Mouse (Mus musculus) liver, embryonic 14.5 days (tissue): ENCODE results near the gene Pik3ap1. TPM values are rescaled to one million over a fixed set of nuclear protein-coding genes. Genes with fewer than 3 reads are reported as not detected.
"Not testable (repeated sequence)": the region's sequence is repeated elsewhere in the genome, so short reads cannot be mapped to it uniquely, and the experiment has no call there.

Source experiments
- ATAC-seq: fragments of 200-750 bp; cut with Nextera tagmentation; 2 replicates; pipeline ENCODE4 v1.8.0; 2017; ENCODE audit warnings: moderate number of reproducible peaks, mild to moderate bottlenecking, moderate library complexity; ENCODE audit not compliant: insufficient read depth
- DNase-seq, 3 experiments: peaks; one replicate each; pipeline ENCODE4 v3.0.0-alpha.2; 2012 to 2013; ENCODE audit warnings: low read depth in 3 of 3, low spot score in 3 of 3
- H3K27ac ChIP-seq: fragments of 300-500 bp; sonication (generic); 2 replicates; pipeline ENCODE4 v1.5.1; 2014; ENCODE audit warnings: moderate library complexity, mild to moderate bottlenecking, control low read depth, inconsistent platforms
- H3K27me3 ChIP-seq: fragments of 300-500 bp; sonication (generic); 2 replicates; pipeline ENCODE4 v1.6.1; 2014; ENCODE audit warnings: mild to moderate bottlenecking, low read length, moderate library complexity; ENCODE audit not compliant: control insufficient read depth, insufficient read depth
- H3K36me3 ChIP-seq: fragments of 300-500 bp; sonication (generic); replicated peaks from 2 replicates; pipeline ENCODE4 v1.6.1; 2014; ENCODE audit warnings: low read depth; ENCODE audit not compliant: control insufficient read depth, insufficient read depth
- H3K4me1 ChIP-seq, 2 experiments: fragments of 200-500 bp in 1 of 2; fragments of 300-500 bp in 1 of 2; sonication (generic) in 1 of 2; replicated peaks; 2 replicates each; pipeline ENCODE4 v1.6.1; 2012 to 2014; ENCODE audit warnings: antibody characterized with exemption in 1 of 2, inconsistent platforms in 1 of 2, low read length in 1 of 2; ENCODE audit not compliant: control insufficient read depth in 2 of 2, insufficient read depth in 2 of 2
- H3K4me2 ChIP-seq: fragments of 300-500 bp; sonication (generic); 2 replicates; pipeline ENCODE4 v1.6.1; 2014; ENCODE audit warnings: low read depth, mild to moderate bottlenecking, control low read depth, moderate library complexity
- H3K4me3 ChIP-seq, 2 experiments: fragments of 200-500 bp in 1 of 2; fragments of 300-500 bp in 1 of 2; sonication (generic) in 1 of 2; 2 replicates each; pipeline ENCODE4 v1.5.1; 2012 to 2014; ENCODE audit warnings: low read depth in 2 of 2, low read length in 2 of 2, mild to moderate bottlenecking in 2 of 2, control low read depth in 1 of 2, inconsistent platforms in 1 of 2, moderate library complexity in 1 of 2; ENCODE audit not compliant: insufficient read depth in 1 of 2
- H3K9ac ChIP-seq: fragments of 300-500 bp; sonication (generic); replicated peaks from 2 replicates; pipeline ENCODE4 v1.6.1; 2014; ENCODE audit warnings: mild to moderate bottlenecking, control low read depth, moderate library complexity
- H3K9me3 ChIP-seq: fragments of 300-500 bp; sonication (generic); 2 replicates; pipeline ENCODE4 v1.6.1; 2016; ENCODE audit warnings: low read length, mixed read lengths; ENCODE audit not compliant: control insufficient read depth
- CTCF ChIP-seq: IDR thresholded peaks from 2 replicates; pipeline ENCODE4 v1.5.1; 2016; ENCODE audit warnings: antibody characterized with exemption, low read depth, control low read depth
- EP300 ChIP-seq: IDR thresholded peaks from 2 replicates; pipeline ENCODE4 v1.6.1; 2016; ENCODE audit warnings: antibody characterized with exemption, low read depth
- WGBS: fragments of 180-500 bp; shearing (Covaris S2); extraction: QIAGEN DNeasy Blood & Tissue Kit; methylation state at CpG from one replicate; pipeline ENCODE4 v1.1.7; 2014; ENCODE audit not compliant: insufficient replicate concordance; 5-methylcytosine and 5-hydroxymethylcytosine counted together
- polyA plus RNA-seq, 2 experiments: library from polyadenylated mRNA; depleted of rRNA in 1 of 2; stranded (reverse) in 1 of 2; unstranded in 1 of 2; fragments of >200 nt; fragmentation: Nextera tagmentation in 1 of 2; extraction: Ambion mirVana in 1 of 2; gene quantifications; 2 replicates each; pipeline versions ENCODE4 v1.2.1 to v1.2.3; 2012 to 2014

The Pik3ap1 gene
- polyA plus RNA-seq (2012; rRNA removed) (3.0 and 3.8 TPM in 2 replicates), polyA plus RNA-seq (2014; fragmentation: Nextera tagmentation; extraction: Ambion mirVana) (4.9 and 5.8 TPM in 2 replicates)

DNA sequence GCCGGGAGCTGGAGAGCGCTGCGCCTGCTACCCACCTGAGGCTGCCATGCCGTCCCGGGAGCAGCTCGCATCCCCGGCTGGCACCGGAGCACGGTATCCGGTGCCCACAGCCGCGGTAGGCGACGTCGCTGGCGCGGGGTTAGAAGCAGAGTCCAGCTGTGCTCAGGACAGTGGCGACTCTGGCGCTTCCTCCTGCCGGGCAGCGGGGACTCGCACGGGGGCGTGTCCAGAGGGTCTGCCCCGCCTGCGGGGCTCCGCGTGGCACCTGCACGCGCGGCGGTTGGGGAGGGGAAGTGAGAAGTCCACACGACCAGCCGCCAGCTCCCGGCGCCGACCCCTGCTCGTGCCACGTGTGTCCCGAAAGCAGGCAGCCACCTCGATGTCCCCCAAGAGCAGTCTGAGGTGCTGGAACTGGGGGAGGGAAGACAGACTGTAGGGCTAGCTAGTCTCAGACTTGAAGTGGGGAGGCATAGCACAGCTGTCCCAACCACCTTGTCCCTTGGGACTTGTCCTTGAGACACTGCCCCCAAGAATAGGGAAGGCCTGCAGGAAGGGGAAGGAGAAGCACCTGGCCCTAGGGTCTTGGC lies at the start of gene Pik3ap1:
Gene Pik3ap1, minus strand, starts transcription at position 181 of the 587 bp plus-strand sequence.
- TF ChIP-seq CTCF (no peak), EP300 (no peak)
- under 1% methylated on average over 41 of the region's 41 CpGs for WGBS
- H3K36me3 ChIP-seq, result no peaks in the 10 kb centered on the region
- H3K27ac ChIP-seq, result no peak within 1 kb of the TSS
- DNase-seq (no peak), ATAC-seq (0 out of 2 replicates have a peak, but pooled peaks have one; percentile 28)
- peaks cover 0 to 11% of the 10 kb centered on the region in 2 experiments; a peak in 1 of 4 replicates for H3K4me1 ChIP-seq
- peak within 1 kb of the TSS; percentile 43 to 45 for H3K4me3 ChIP-seq
- H3K27me3 ChIP-seq, result no peaks in the 10 kb centered on the region
- H3K9me3 ChIP-seq, result no peaks in the 10 kb centered on the region
- peak within 1 kb of the TSS; percentile 57 for H3K4me2 ChIP-seq
- H3K9ac ChIP-seq, result peak within 1 kb of the TSS; percentile 4

DNA sequence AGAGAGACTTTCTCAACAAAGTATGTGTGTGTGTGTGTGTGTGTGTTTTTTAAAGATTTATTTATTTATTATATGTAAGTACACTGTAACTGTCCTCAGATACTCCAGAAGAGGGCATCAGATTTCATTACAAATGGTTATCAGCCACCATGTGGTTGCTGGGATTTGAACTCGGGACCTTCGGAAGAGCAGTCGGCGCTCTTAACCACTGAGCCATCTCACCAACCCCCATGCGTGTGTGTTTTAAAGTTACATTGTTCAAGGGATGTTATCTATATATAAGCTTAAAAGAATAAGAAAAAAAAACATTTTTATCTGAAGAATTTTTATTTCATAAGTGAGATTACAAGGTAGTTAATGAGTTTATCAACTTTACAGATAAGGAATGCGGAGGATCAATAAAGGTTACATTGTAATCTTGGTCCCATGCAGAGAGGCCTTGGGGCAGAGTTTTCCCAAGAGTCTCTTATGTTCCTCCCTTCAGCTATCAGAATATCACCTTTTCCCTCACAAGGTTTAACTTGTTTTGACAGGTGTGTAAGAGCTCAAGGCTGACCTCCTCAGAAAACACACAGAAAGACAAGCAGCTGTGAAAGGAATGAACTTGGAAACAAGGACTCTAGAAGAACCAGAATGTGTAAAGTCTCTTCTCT lies 46.7 kb upstream of the Pik3ap1 start:
- not testable (repeated sequence) for H3K4me1 ChIP-seq, ATAC-seq, H3K9ac ChIP-seq, H3K4me3 ChIP-seq, H3K36me3 ChIP-seq, DNase-seq, H3K9me3 ChIP-seq, H3K27me3 ChIP-seq, H3K4me2 ChIP-seq, H3K27ac ChIP-seq
- WGBS, result no CpG with 5 or more reads among the region's 6 CpGs

GRCm38 (mm10) chr19:41425927-41426772 lies 41.2 kb upstream of the Pik3ap1 start:
- H3K27me3 ChIP-seq, H3K4me2 ChIP-seq, H3K9me3 ChIP-seq, H3K4me3 ChIP-seq, H3K27ac ChIP-seq, ATAC-seq, H3K4me1 ChIP-seq, H3K9ac ChIP-seq, DNase-seq, H3K36me3 ChIP-seq: not testable (repeated sequence)
- no CpG with 5 or more reads among the region's 8 CpGs for WGBS

- H3K4me2 ChIP-seq, result no peak overlapping the region
- no peak for TF ChIP-seq CTCF
- no peak for TF ChIP-seq EP300
- H3K4me3 ChIP-seq, result no peak overlapping the region
- no peak overlapping the region for H3K27ac ChIP-seq
- H3K4me1 ChIP-seq, result no peaks in the 10 kb centered on the region
- no peaks in the 10 kb centered on the region for H3K27me3 ChIP-seq
- 31% methylated on average over 2 of the region's 2 CpGs for WGBS
- H3K36me3 ChIP-seq, result no peaks in the 10 kb centered on the region
- no peak for ATAC-seq
- H3K9me3 ChIP-seq, result no peaks in the 10 kb centered on the region
- DNase-seq, result no peak
- no peak overlapping the region for H3K9ac ChIP-seq
Measured at GRCm38 (mm10) chr19:41421264-41421663, 36.4 kb upstream of the Pik3ap1 start.

- no peaks in the 10 kb centered on the region for H3K9me3 ChIP-seq
- no peak overlapping the region for H3K9ac ChIP-seq
- no peaks in the 10 kb centered on the region for H3K4me1 ChIP-seq
- H3K4me2 ChIP-seq, result no peak overlapping the region
- no peaks in the 10 kb centered on the region for H3K27me3 ChIP-seq
- WGBS, result 39% methylated on average over 2 of the region's 2 CpGs
- H3K27ac ChIP-seq, result no peak overlapping the region
- DNase-seq (no peak), ATAC-seq (no peak)
- TF ChIP-seq EP300 (no peak), CTCF (no peak)
- H3K4me3 ChIP-seq, result no peak overlapping the region
- no peaks in the 10 kb centered on the region for H3K36me3 ChIP-seq
Measured at GRCm38 (mm10) chr19:41418786-41419185, 33.9 kb upstream of the Pik3ap1 start.
